Mouse (Mus musculus) retina, postnatal 1 day (tissue): ENCODE data around the gene Vill.

Experiments
- DNase-seq: peaks from one replicate; pipeline ENCODE4 v3.0.0-alpha.2; 2012

Gene Vill

GRCm38 (mm10) chr9:119034676-119035665, 17.6 kb upstream of the Vill start:
- DNase-seq = peak; percentile 36

- DNase-seq = no peak
Observed at GRCm38 (mm10) chr9:119035836-119036235, 16.7 kb upstream of the Vill start.

GRCm38 (mm10) chr9:119037076-119037730, 15.4 kb upstream of the Vill start:
- no peak for DNase-seq

GRCm38 (mm10) chr9:119038574-119038973, 14.0 kb upstream of the Vill start:
- no peak for DNase-seq

GRCm38 (mm10) chr9:119040101-119040775, 12.3 kb upstream of the Vill start:
- DNase-seq = no peak

GRCm38 (mm10) chr9:119048182-119048903, 4.2 kb upstream of the Vill start:
- DNase-seq = no peak

DNA sequence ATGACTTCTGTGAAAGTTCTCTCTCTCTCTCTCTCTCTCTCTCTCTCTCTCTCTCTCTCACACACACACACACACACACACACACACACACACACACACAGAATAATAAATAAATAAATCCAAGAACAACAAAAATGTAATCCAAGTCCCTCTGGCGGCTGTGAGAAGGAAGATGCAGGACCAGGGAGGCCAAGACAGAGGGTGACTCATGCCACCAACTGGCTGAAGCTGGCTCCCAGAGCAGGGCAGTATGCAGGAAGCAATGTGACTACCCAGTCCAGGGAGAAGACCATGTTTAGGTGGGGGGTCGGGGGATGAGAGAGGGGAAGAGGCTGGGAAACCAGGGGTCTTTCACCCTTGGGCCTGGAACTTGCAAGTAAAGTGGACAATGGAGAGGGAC, 1.4 kb upstream of the Vill start:
- no peak for DNase-seq

DNA sequence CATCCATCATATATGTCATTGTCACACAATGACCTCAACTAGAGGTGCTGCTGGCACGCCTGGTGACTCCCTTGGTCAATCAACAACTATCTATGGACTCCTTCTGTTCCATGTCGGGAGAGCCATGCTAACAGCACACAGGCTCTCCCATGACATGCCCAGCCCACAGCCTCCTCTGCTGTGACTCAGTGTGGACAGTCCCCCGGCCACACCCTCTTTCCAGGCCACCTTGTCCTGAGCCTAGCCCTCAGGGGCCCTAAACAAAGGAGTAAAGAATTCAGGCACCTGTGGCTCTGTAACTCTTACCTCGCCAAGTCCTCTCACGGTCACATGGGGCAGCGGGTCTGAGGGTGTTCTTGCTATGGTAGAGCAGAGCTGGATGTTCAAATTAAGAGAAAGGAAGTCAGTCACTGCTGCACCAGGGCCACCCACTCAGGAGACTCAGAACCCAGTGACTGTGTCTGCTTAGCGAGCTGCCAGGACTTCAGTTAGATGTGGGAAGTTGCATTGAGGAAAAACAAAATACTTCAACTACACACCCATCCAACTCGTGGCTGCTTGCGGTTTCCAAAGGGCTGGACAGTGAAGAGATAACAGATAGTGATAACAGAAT, 1.5 kb downstream of the Vill start:
- no peak for DNase-seq

- DNase-seq = no peak
Observed at GRCm38 (mm10) chr9:119055336-119055735, 2.8 kb downstream of the Vill start.

DNA sequence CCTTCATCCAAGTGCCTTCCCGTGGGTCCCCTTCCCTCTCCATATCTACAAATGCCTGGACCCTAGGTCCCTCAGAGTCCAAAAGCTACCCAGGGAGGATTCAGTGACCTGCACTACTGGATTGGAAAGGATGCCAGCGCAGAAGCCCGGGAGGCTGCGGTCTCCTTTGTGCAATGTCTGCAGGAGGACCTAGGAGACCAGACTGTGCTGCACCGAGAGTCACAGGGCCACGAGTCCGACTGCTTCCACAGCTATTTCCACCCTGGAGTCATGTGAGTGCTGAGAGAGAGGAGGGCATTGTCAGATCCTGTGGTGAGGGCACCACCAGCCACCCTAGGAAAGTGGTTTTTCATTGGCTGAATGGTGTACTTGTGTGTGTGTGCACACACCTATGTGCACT, 5.7 kb downstream of the Vill start:
- DNase-seq = no peak

- no peak for DNase-seq
Observed at GRCm38 (mm10) chr9:119060701-119061100, 8.1 kb downstream of the Vill start.

GRCm38 (mm10) chr9:119063036-119063644, 10.6 kb downstream of the Vill start:
- peak; percentile 57 for DNase-seq

GRCm38 (mm10) chr9:119064296-119064695, 11.7 kb downstream of the Vill start:
- DNase-seq = no peak

GRCm38 (mm10) chr9:119067601-119068000, 15.0 kb downstream of the Vill start:
- peak; percentile 80 for DNase-seq

DNA sequence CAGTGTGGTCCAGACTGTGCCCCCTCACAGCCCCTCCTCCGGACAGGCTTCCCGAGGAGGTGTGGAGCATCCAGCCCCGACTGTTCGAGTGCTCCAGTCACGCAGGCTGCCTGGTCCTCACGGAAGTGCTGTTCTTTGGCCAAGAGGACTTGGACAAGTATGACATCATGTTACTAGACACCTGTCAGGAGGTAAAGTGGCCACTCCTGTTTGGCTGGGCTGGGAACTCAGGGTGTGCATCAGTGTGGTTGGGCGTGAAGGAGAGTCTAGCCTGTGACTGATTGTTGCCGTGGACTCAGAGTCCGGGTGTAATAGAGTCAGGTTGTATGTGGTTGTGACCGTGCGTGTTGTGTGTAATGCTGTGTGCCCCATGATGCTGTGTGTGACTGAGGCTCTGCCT, 15.7 kb downstream of the Vill start:
- no peak for DNase-seq

- DNase-seq = no peak
Observed at GRCm38 (mm10) chr9:119070173-119070825, 17.7 kb downstream of the Vill start.

DNA sequence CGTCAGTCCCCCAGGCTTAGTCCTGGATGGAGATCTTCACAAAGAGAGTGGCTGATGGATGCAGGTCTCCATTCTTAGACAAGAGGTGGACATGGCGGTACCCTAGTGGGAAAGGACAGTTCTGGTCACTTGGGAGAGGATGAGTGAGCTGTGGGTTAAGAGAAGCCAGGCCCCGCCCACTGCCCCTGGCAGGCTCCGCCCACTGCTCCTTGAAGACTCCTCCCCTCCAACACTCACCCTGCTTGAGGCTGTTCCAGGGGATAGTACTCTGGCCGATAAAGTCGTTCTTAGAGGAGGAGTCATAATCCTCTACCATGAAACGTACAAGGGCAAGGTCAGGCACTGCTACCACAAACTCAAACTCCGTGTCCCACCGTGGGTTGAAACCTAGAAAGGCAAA, 19.2 kb downstream of the Vill start:
- no peak for DNase-seq

- peak; percentile 67 for DNase-seq
Observed at GRCm38 (mm10) chr9:119073184-119073895, 20.8 kb downstream of the Vill start.

- DNase-seq = no peak
Observed at GRCm38 (mm10) chr9:119075685-119076084, 23.1 kb downstream of the Vill start.

- no peak for DNase-seq
Observed at GRCm38 (mm10) chr9:119080040-119080675, 27.6 kb downstream of the Vill start.
